Mouse (Mus musculus) MEL (cell line): ENCODE results near the gene Tmeff1.

Source experiments
- CTCF ChIP-seq, 3 experiments: IDR thresholded peaks in 2 of 3; conservative IDR thresholded peaks in 1 of 3; 2 replicates each; pipeline ENCODE4 v1.5.1; 2011 to 2012; ENCODE audit warnings: low read length in 3 of 3, low read depth in 2 of 3, mild to moderate bottlenecking in 2 of 3, improper control_type of control experiment in 1 of 3, inconsistent platforms in 1 of 3, mixed read lengths in 1 of 3, moderate library complexity in 1 of 3; ENCODE audit not compliant: control insufficient read depth in 1 of 3, insufficient read depth in 1 of 3, poor library complexity in 1 of 3, severe bottlenecking in 1 of 3
- E2F4 ChIP-seq: IDR thresholded peaks from 2 replicates; pipeline ENCODE4 v1.6.1; 2011; ENCODE audit warnings: low read depth, low read length, improper control_type of control experiment, borderline replicate concordance
- EP300 ChIP-seq, 2 experiments: IDR thresholded peaks; 2 replicates each; pipeline ENCODE4 v1.6.1; 2011; ENCODE audit warnings: improper control_type of control experiment in 2 of 2, low read length in 2 of 2, low read depth in 1 of 2, mild to moderate bottlenecking in 1 of 2
- GABPA ChIP-seq: IDR thresholded peaks from 2 replicates; pipeline ENCODE4 v1.6.1; 2012; ENCODE audit warnings: low read depth, mild to moderate bottlenecking, inconsistent platforms, low read length, improper control_type of control experiment, moderate library complexity
- GATA1 ChIP-seq: IDR thresholded peaks from 2 replicates; pipeline ENCODE4 v1.6.1; 2011; ENCODE audit warnings: low read depth, low read length, improper control_type of control experiment
- HCFC1 ChIP-seq: IDR thresholded peaks from 2 replicates; pipeline ENCODE4 v1.6.1; 2012; ENCODE audit warnings: low read depth, mild to moderate bottlenecking, inconsistent platforms, low read length, improper control_type of control experiment, moderate library complexity
- POLR2A ChIP-seq, 2 experiments: IDR thresholded peaks; 2 replicates each; pipeline ENCODE4 v1.6.1; 2011 to 2012; ENCODE audit warnings: low read length in 2 of 2, mild to moderate bottlenecking in 2 of 2, control low read depth in 1 of 2, improper control_type of control experiment in 1 of 2, low read depth in 1 of 2, moderate library complexity in 1 of 2; ENCODE audit not compliant: control insufficient read depth in 1 of 2, insufficient read depth in 1 of 2, poor library complexity in 1 of 2
- RCOR1 ChIP-seq: IDR thresholded peaks from 2 replicates; pipeline ENCODE4 v1.6.1; 2012; ENCODE audit warnings: low read depth, mild to moderate bottlenecking, inconsistent platforms, low read length, improper control_type of control experiment
- TBP ChIP-seq: IDR thresholded peaks from 2 replicates; pipeline ENCODE4 v1.8.0; 2011; ENCODE audit warnings: low read depth, low read length, improper control_type of control experiment
- ZC3H11A ChIP-seq: IDR thresholded peaks from 2 replicates; pipeline ENCODE4 v1.6.1; 2012; ENCODE audit warnings: low read depth, mild to moderate bottlenecking, inconsistent platforms, low read length, improper control_type of control experiment
- ZKSCAN1 ChIP-seq: IDR thresholded peaks from 2 replicates; pipeline ENCODE4 v1.6.1; 2012; ENCODE audit warnings: low read depth, mild to moderate bottlenecking, inconsistent platforms, low read length, improper control_type of control experiment, moderate library complexity

GRCm38 (mm10) chr4:48578399-48578798, 6.6 kb upstream of the Tmeff1 start:
- no peak for TF ChIP-seq EP300 (IDR thresholded peaks at IDR 0.05; ENCODE audit: low read depth in 1 of 2, low read length in 2 of 2)
- TF ChIP-seq CTCF (IDR thresholded peaks at IDR 0.05 in 2 of 3, conservative IDR thresholded peaks at IDR 0.05 in 1 of 3; ENCODE audit: control insufficient read depth in 1 of 3, insufficient read depth in 1 of 3, low read depth in 2 of 3, low read length in 3 of 3, poor library complexity in 1 of 3, severe bottlenecking in 1 of 3) = no peak
- TF ChIP-seq GATA1 = no peak
- no peak for TF ChIP-seq POLR2A (IDR thresholded peaks at IDR 0.05; ENCODE audit: control insufficient read depth in 1 of 2, insufficient read depth in 1 of 2, low read depth in 1 of 2, low read length in 2 of 2, poor library complexity in 1 of 2)
- no peak for TF ChIP-seq TBP
- TF ChIP-seq HCFC1 = no peak
- TF ChIP-seq GABPA = no peak
- no peak for TF ChIP-seq ZKSCAN1
- TF ChIP-seq E2F4 = no peak
- no peak for TF ChIP-seq RCOR1
- TF ChIP-seq ZC3H11A = no peak
